Mouse (Mus musculus) brown adipose tissue, adult 24 weeks (tissue): ENCODE measurements around the gene Tdg. TPM values are rescaled to one million over a fixed set of nuclear protein-coding genes. Genes with fewer than 3 reads are reported as not detected.

Experiments used
- H3K27ac ChIP-seq: fragments of 200-500 bp; replicated peaks from 2 replicates; pipeline ENCODE4 v1.5.1; 2012; ENCODE audit warnings: low read depth, mild to moderate bottlenecking, low read length
- H3K4me1 ChIP-seq: fragments of 200-500 bp; 2 replicates; pipeline ENCODE4 v1.6.1; 2012; ENCODE audit warnings: low read length, mixed read lengths; ENCODE audit not compliant: control insufficient read depth, insufficient read depth, insufficient read length
- H3K4me3 ChIP-seq: fragments of 200-500 bp; 2 replicates; pipeline ENCODE4 v1.5.1; 2012; ENCODE audit warnings: low read depth, mild to moderate bottlenecking, low read length, moderate library complexity; ENCODE audit not compliant: insufficient read depth
- polyA plus RNA-seq: library from polyadenylated mRNA; stranded (reverse); fragments of >200 nt; gene quantifications from 2 replicates; pipeline ENCODE4 v1.2.4, GENCODE M21; 2012; ENCODE audit not compliant: missing spikeins, insufficient read depth, insufficient read length

The Tdg gene
- polyA plus RNA-seq, 1 experiment = 7.6 TPM

GRCm38 (mm10) chr10:82689681-82690211, 60.1 kb downstream of the Tdg start:
- no peak overlapping the region for H3K27ac ChIP-seq
- H3K4me3 ChIP-seq = peak overlapping the region; percentile 6; the same call in 1 of the 2 replicates
- no peaks in the 10 kb centered on the region for H3K4me1 ChIP-seq

GRCm38 (mm10) chr10:82690494-82690893, 60.9 kb downstream of the Tdg start, which contains the start of gene Glt8d2:
Gene Glt8d2 (minus strand): TSS chr10:82690650.
- Histone ChIP-seq H3K4me1 (no peaks in the 10 kb centered on the region), H3K27ac (no peak within 1 kb of the TSS), H3K4me3 (peak within 1 kb of the TSS; percentile 6; the same call in 1 of the 2 replicates)

- Histone ChIP-seq H3K4me1 (peaks cover 14% of the 10 kb centered on the region), H3K27ac (peak within 1 kb of the TSS; percentile 79), H3K4me3 (no peak within 1 kb of the TSS)
These were observed 66.3 kb downstream of the Tdg start, which contains the start of gene Hcfc2 for GRCm38 (mm10) chr10:82695956-82696355. Gene Hcfc2 (plus strand): TSS chr10:82696160.

- Histone ChIP-seq H3K4me3 (no peak overlapping the region), H3K27ac (peak overlapping the region; percentile 79), H3K4me1 (peaks cover 14% of the 10 kb centered on the region)
These were observed 66.9 kb downstream of the Tdg start for GRCm38 (mm10) chr10:82696453-82697079.

- no peak overlapping the region for H3K4me3 ChIP-seq
- H3K4me1 ChIP-seq = peaks cover 14% of the 10 kb centered on the region
- 0 out of 2 replicates have a peak overlapping the region, but pooled peaks have one; percentile 28 for H3K27ac ChIP-seq
These were observed 67.8 kb downstream of the Tdg start for GRCm38 (mm10) chr10:82697305-82697898.

- Histone ChIP-seq H3K4me3 (peak overlapping the region; percentile 91), H3K4me1 (peaks cover 14% of the 10 kb centered on the region)
These were observed 69.2 kb downstream of the Tdg start for GRCm38 (mm10) chr10:82698712-82699261.

GRCm38 (mm10) chr10:82699296-82699941, 69.8 kb downstream of the Tdg start:
- Histone ChIP-seq H3K4me3 (peak overlapping the region; percentile 91), H3K27ac (peak overlapping the region; percentile 52), H3K4me1 (peaks cover 14% of the 10 kb centered on the region)

More at GRCm38 (mm10) chr10:82698712-82699261, 69.2 kb downstream of the Tdg start:
- peak overlapping the region; percentile 52 for H3K27ac ChIP-seq

Other genes starting within 250 kb of the Tdg start
- not detected in 2 replicates for gene Gm1553, start 137.2 kb upstream of the Tdg start, polyA plus RNA-seq
- gene 1190007I07Rik, start 6.6 kb upstream of the Tdg start, polyA plus RNA-seq = 73.8 and 90.9 TPM in 2 replicates
- 1.9 and 3.8 TPM in 2 replicates for gene Glt8d2, start 60.8 kb downstream of the Tdg start, polyA plus RNA-seq
- 14.1 and 19.4 TPM in 2 replicates for gene Hcfc2, start 66.3 kb downstream of the Tdg start, polyA plus RNA-seq
- gene Nfyb, start 134.3 kb downstream of the Tdg start, polyA plus RNA-seq = 9.2 and 10.9 TPM in 2 replicates
- gene Txnrd1, start 204.1 kb downstream of the Tdg start, polyA plus RNA-seq = 44.0 and 50.3 TPM in 2 replicates
- not detected in 2 replicates for gene Eid3, start 236.8 kb downstream of the Tdg start, polyA plus RNA-seq